Mouse (Mus musculus): ENCODE results near the gene Ces1f.

Ces1f gene

DNA sequence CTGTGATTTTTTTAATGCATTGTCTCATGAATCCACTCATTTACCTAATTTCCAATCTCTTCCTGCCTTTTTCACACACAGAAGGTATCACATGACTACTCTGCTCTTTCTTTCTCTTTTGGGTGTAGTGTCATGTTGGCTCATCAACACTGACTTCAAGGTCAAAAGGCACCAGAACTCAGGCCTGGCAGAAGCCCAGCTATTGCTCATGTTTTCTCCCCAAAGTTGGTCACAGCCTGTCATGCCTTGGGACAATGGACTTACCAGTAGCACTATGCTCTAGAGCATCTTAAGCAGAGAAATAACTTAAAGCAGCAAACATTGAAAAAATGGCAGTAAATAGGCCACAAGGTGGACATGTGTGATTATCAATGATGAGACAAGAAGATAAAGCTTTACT, 68.5 kb downstream of the Ces1f start:
- in situ Hi-C loops (cut with MboI, MseI), result no loop called here
